Mouse (Mus musculus) olfactory bulb, adult 2 months (tissue): ENCODE measurements around the gene Lipt2. TPM values are rescaled to one million over a fixed set of nuclear protein-coding genes. Genes with fewer than 3 reads are reported as not detected.

ENCODE experiments used
- H3K27ac ChIP-seq: fragments of 200-500 bp; 2 replicates; pipeline ENCODE4 v1.5.1; 2012; ENCODE audit warnings: low read depth, low read length; ENCODE audit not compliant: insufficient read depth
- H3K4me1 ChIP-seq: fragments of 200-500 bp; 2 replicates; pipeline ENCODE4 v1.6.1; 2012; ENCODE audit warnings: low read length; ENCODE audit not compliant: control insufficient read depth, insufficient read depth
- H3K4me3 ChIP-seq: fragments of 200-500 bp; 2 replicates; pipeline ENCODE4 v1.5.1; 2012; ENCODE audit warnings: mild to moderate bottlenecking, low read depth, low read length, moderate library complexity; ENCODE audit not compliant: insufficient read depth
- CTCF ChIP-seq: fragments of 200-500 bp; IDR thresholded peaks from 2 replicates; pipeline ENCODE4 v1.5.1; 2012; ENCODE audit warnings: low read depth, mild to moderate bottlenecking, low read length, moderate library complexity; ENCODE audit not compliant: insufficient read depth
- POLR2A ChIP-seq: fragments of 200-500 bp; IDR thresholded peaks from 2 replicates; pipeline ENCODE4 v1.6.1; 2012; ENCODE audit warnings: mild to moderate bottlenecking, low read depth, low read length, moderate library complexity; ENCODE audit not compliant: insufficient read depth
- WGBS: fragments of 180-500 bp; shearing (Covaris S2); methylation state at CpG from one replicate; pipeline ENCODE4 v1.1.7; 2018; 5-methylcytosine and 5-hydroxymethylcytosine counted together
- polyA plus RNA-seq: library from polyadenylated mRNA; stranded (reverse); fragments of >200 nt; gene quantifications from 2 replicates; pipeline ENCODE4 v1.2.4, GENCODE M21; 2012; ENCODE audit warnings: low replicate concordance; ENCODE audit not compliant: missing spikeins, insufficient read depth, insufficient read length

Gene Lipt2
- polyA plus RNA-seq, 1 experiment, result not detected

DNA sequence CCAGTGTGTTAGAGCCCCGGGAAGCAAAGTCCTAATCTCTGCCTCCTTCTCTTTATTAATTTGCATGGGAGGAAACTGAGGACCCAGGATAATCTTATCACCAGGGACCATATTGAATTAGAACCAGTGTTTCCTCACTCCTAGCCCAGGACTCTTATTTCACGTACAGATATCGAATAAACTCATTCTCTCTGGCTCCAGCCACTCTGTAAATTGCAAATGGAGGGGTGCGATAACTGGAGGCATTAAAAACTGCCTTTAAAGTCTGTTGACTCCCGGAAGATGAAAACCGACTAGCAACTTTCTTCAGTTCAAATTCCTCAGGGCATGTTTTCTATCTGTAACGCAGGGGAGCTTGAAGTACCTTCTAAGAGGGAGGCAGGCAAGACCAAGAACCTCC lies 20.3 kb downstream of the Lipt2 start:
- WGBS, result 64% methylated on average over 7 of the region's 7 CpGs
- H3K27ac ChIP-seq, result no peak overlapping the region
- TF ChIP-seq CTCF (no peak), POLR2A (no peak)
- H3K4me3 ChIP-seq, result no peak overlapping the region
- H3K4me1 ChIP-seq, result peaks cover 6% of the 10 kb centered on the region

DNA sequence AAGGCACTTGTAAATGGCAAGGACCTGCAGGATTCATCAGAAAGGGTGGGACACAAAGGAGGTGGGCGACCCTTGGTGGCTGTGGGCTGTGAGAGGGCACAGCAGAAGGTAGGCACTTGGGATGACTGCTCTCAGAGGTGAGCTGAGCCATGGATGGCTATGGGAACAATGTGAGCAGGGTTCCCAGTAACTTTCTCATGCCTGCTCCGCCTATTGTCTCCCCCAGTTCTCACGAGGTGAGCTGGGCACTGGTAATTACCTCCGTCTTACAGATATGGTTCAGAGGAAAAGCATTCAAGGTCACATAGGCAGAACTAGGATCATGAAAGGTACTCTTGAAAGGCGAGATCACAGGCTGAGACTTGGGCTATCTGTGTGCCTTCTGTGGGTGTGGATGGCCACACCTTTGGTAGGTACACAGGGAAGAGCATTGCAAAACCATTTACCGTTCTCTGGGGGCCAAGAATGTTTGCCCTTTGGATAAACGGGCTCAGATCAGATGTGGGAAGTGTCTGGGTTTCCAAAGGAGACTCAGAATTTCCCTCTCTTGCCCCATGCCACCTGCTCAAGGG lies 20.8 kb downstream of the Lipt2 start:
- no peak overlapping the region for H3K27ac ChIP-seq
- peaks cover 6% of the 10 kb centered on the region for H3K4me1 ChIP-seq
- TF ChIP-seq CTCF (no peak), POLR2A (no peak)
- 78% methylated on average over 7 of the region's 7 CpGs for WGBS
- H3K4me3 ChIP-seq, result no peak overlapping the region

DNA sequence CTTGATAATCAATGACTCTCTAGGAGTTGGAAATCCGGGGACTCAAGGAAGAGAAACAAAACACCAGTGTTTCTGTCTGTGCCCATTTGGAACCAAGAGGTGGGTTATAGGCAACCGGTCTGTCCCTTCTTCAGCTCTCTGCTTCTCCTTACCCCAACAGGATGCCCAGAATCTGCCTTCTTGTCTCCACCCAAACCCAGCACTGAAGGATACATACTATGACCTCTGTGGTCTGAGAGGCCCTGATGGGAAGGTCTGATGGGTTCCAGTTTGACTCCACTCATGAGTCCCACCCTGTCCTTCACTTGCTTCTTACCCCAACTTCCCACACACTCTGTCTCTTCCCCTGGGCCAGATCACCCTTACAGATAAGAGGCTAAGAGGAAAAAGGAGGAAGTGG lies 22.1 kb downstream of the Lipt2 start:
- Histone ChIP-seq H3K4me3 (no peak overlapping the region), H3K27ac (no peak overlapping the region), H3K4me1 (peaks cover 6% of the 10 kb centered on the region)
- no peak for TF ChIP-seq POLR2A
- no peak for TF ChIP-seq CTCF
- WGBS, result 79% methylated on average over 2 of the region's 2 CpGs

DNA sequence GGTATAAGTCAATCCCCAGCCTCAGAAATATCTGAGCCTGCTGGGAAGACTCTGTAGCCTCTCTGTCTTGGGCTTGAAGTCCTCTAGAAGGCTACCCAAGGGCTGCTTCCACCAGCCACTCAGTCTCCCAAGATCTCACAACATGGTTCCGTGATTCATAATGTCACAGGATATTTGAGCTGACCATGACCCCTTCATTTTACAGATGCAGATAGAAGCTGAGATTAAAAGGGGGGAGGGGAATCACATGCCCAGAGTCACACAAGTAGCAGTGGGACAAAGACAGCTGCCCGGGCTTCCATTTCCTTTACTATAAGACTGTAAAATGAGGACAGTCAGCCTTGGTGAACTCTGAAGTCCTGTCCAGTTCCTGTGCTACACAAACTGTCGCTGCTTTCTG lies 22.5 kb downstream of the Lipt2 start:
- WGBS, result 86% methylated on average over 3 of the region's 3 CpGs
- no peak for TF ChIP-seq CTCF
- TF ChIP-seq POLR2A, result no peak
- H3K4me3 ChIP-seq, result no peak overlapping the region
- H3K27ac ChIP-seq, result no peak overlapping the region
- H3K4me1 ChIP-seq, result peaks cover 6% of the 10 kb centered on the region

DNA sequence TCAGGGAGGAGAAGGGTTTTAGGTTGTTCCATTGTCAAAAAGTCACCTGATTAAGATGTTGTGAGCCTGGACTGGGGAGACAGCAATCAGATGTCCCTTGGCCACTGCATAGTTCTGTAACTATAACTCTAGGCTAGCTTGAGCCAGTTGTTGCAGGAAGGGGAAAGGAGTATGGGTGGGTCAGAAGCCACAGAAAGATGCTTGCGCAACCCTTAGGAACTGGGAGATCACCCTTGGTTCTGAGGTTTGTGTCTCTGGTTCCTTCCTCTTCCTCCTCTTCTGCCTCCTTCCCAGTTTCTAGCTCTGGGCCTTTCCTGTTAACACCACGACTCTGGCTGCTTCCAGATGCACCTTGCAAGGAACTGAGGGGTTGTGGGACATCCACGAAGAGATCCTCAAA lies 23.3 kb downstream of the Lipt2 start:
- peaks cover 6% of the 10 kb centered on the region for H3K4me1 ChIP-seq
- WGBS, result 85% methylated on average over 3 of the region's 3 CpGs
- H3K27ac ChIP-seq, result no peak overlapping the region
- H3K4me3 ChIP-seq, result no peak overlapping the region
- TF ChIP-seq POLR2A (no peak), CTCF (no peak)

DNA sequence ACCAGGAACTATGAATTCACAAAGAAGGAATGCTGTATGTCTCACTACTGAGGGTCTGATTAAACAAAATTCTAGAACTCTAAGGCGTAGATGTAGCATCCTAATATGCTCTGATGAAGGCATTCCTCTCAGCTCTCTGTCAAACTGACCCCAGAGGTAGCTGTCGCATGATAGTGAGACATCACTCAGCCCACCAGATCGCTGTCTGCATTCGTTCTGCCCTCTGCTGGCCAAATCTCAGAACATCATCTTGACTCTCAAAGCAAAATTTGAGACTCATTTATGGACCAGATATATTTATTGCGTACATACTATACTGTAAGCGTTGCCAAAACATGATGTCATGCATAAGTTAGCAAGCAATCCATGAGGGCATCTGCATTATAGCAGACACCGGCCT lies 28.5 kb downstream of the Lipt2 start:
- 26% methylated on average over 7 of the region's 7 CpGs for WGBS

DNA sequence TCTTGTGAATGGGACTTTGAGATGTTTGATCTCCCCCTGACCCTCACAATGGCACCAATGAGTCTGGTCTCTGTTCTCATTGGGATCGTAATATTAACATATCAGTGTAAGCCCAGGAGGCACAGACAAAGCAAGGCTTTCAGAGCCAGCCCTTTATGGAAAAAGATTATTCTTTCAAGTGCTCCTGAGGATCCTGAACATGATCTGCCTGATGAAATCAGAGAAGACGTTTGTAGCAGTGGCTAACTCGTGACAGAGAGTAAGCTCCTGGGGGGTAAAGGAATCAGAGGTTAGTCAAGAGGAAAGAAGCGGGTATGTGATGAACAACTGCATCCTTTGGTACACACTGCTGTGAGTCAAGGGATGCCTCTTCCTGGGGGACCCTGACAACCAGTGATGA lies 31.1 kb downstream of the Lipt2 start:
- Histone ChIP-seq H3K4me1 (no peaks in the 10 kb centered on the region), H3K4me3 (no peak overlapping the region), H3K27ac (no peak overlapping the region)
- TF ChIP-seq CTCF (no peak), POLR2A (no peak)
- 42% methylated on average over 4 of the region's 4 CpGs for WGBS

More for the DNA sequence above, 28.5 kb downstream of the Lipt2 start:
- no peak for TF ChIP-seq POLR2A
- peak; percentile 44; the same call in 1 of the 2 replicates for TF ChIP-seq CTCF
- Histone ChIP-seq H3K27ac (no peak overlapping the region), H3K4me1 (no peaks in the 10 kb centered on the region), H3K4me3 (no peak overlapping the region)

DNA sequence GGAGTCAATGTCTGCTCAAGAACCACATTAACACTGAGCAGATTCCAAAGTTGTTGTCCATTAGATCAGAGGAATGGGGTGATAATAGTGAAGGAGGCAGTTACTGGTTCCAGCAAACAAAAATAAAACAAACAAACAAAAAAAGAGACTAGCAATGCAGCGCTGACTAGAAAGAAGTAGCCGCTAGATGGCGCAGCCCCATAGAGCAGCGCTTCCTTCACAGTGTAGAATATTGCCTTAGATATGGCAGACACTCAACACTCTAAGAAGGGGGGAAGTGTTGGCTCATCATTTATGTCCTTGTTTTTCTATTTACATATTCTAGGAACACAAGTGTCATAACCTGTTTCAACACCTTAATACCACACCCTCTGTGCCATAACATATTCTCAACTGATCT lies 31.7 kb downstream of the Lipt2 start:
- Histone ChIP-seq H3K4me1 (no peaks in the 10 kb centered on the region), H3K27ac (no peak overlapping the region), H3K4me3 (no peak overlapping the region)
- TF ChIP-seq CTCF, result no peak
- no peak for TF ChIP-seq POLR2A
- whole genome bisulfite sequencing, result 6% methylated on average over 4 of the region's 4 CpGs

DNA sequence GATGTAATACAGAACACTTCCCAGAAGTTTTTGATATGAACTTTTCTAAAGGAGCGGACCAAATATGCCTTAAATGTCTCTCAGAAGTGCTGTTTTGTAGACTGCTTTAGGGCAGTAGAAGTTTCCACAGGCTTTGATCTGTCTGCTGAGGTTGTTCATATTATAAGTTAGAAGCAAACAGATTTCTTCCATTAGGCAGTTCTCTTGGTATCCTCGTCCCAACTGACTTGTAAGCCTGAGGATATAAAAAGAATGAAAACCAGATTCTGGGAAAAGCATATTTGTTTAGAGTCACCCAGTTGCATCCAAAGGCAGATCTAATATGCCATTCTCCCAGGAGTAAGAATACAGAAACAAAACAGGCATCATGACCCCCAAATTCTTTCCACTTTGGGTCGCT lies 42.1 kb downstream of the Lipt2 start:
- WGBS, result 91% methylated on average over 3 of the region's 3 CpGs

DNA sequence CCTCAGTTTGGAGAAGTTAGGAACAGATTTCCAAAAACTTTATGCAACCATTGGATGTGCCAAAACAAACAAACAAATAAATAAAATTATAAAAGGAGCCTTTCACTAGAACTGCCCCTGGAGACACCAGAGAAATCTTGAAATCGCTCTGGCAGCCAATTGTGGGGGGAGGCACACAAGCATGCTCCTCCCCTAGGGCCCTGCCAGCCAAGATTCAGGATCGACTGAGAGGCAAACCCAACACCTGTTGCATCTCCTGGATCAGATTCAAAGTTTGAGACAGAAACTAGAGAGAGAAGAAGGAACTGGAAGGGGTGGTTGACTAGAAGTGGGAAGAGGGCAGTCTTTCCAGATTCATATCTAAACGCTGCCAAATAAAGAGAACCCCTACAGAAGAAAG lies 44.5 kb downstream of the Lipt2 start:
- H3K27ac ChIP-seq, result no peak overlapping the region
- no peaks in the 10 kb centered on the region for H3K4me1 ChIP-seq
- H3K4me3 ChIP-seq, result no peak overlapping the region
- WGBS, result 54% methylated on average over 3 of the region's 3 CpGs
- TF ChIP-seq POLR2A (no peak), CTCF (no peak)

More for the DNA sequence above, 42.1 kb downstream of the Lipt2 start:
- no peak for TF ChIP-seq CTCF
- no peak for TF ChIP-seq POLR2A
- Histone ChIP-seq H3K27ac (no peak overlapping the region), H3K4me1 (no peaks in the 10 kb centered on the region), H3K4me3 (no peak overlapping the region)
